Mouse (Mus musculus): Measurements from ENCODE around the gene Smad3. TPM values are rescaled to one million over a fixed set of nuclear protein-coding genes. Genes with fewer than 3 reads are reported as not detected.

Smad3 gene
- polyA plus RNA-seq, 1 experiment from 2014 or later, result 21.7 TPM

DNA sequence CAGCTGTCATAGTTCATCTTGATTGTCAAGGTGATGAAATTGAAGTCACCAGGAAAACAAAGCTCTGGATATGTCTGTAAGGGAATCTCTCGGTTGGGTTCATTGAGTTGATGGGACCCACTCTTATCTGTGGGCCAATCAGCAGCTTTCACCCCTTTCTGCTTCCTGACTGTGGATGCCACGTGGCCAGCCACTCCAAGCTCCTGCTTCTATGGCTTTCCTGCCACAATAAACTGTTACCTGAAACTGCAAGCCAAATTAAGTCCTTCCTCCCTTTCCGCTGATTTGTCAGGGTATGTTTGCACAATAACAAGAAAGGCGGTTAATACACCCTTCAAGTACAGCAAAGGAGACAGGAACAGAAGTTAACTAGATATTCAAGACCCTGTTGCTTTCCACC is 6.5 kb downstream of the Smad3 start:
- H3K36me3 ChIP-seq, result peaks cover 10% of the 10 kb centered on the region; the same call in 1 of the 2 replicates
- no peak for DNase-seq (ENCODE audit: low spot score)
- WGBS, result 87% methylated on average over 4 of the region's 4 CpGs
- no peaks in the 10 kb centered on the region for H3K9me3 ChIP-seq (replicated peaks)
- no peak overlapping the region for H3K4me3 ChIP-seq
- no peak overlapping the region for H3K27ac ChIP-seq (replicated peaks)
- peaks cover 99% of the 10 kb centered on the region for H3K4me1 ChIP-seq
- no peaks in the 10 kb centered on the region for H3K27me3 ChIP-seq (ENCODE audit: low read depth, poor library complexity, severe bottlenecking)

DNA sequence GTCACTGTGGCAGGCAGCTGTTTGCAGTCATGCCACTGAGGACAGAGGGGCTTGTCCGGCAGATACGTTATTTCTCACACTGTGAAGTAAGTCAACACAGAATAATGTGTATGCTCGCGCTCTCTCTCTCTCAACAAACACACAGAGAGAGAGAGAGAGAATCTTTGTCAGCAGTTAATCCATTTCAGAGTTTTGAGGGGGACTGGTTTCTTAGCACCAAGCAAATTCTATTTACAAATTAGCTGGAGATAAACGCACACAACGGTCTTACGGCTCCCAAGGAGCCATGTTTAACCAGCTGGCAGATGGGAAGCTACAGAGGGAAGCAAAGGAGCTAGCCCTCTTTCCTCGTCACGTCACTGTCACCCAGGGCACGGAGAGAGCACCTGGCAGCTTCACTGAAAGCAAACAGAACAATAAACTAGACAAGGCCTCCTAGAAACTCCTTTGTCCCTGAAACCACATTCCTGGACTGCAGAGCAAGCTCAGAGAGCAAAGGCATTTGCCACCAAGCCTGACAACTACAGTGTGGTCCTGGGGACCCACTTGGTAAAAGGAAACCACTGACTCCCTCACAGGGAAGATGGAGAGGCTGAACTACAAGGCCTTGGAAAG is 7.3 kb downstream of the Smad3 start:
- 47% methylated on average over 10 of the region's 10 CpGs for WGBS
- no peak for DNase-seq (ENCODE audit: low spot score)
- H3K36me3 ChIP-seq, result peaks cover 10% of the 10 kb centered on the region; the same call in 1 of the 2 replicates
- peaks cover 98% of the 10 kb centered on the region for H3K4me1 ChIP-seq
- H3K27ac ChIP-seq (replicated peaks), result peak overlapping the region; percentile 65
- H3K4me3 ChIP-seq, result peak overlapping the region; percentile 14; the same call in 1 of the 2 replicates
- H3K9me3 ChIP-seq (replicated peaks), result no peaks in the 10 kb centered on the region
- no peaks in the 10 kb centered on the region for H3K27me3 ChIP-seq (ENCODE audit: low read depth, poor library complexity, severe bottlenecking)

- WGBS, result 64% methylated on average over 15 of the region's 15 CpGs
- H3K4me1 ChIP-seq, result peaks cover 94% of the 10 kb centered on the region
- 0 out of 2 replicates have a peak overlapping the region, but pooled peaks have one; percentile 65 for H3K27ac ChIP-seq (replicated peaks)
- no peak for DNase-seq (ENCODE audit: low spot score)
- H3K9me3 ChIP-seq (replicated peaks), result no peaks in the 10 kb centered on the region
- H3K4me3 ChIP-seq, result no peak overlapping the region
- H3K27me3 ChIP-seq (ENCODE audit: low read depth, poor library complexity, severe bottlenecking), result no peaks in the 10 kb centered on the region
- H3K36me3 ChIP-seq, result peaks cover 17% of the 10 kb centered on the region
Measured at GRCm38 (mm10) chr9:63749296-63749915, 8.4 kb downstream of the Smad3 start.

GRCm38 (mm10) chr9:63747645-63748295 is 10.0 kb downstream of the Smad3 start:
- H3K4me1 ChIP-seq, result peaks cover 94% of the 10 kb centered on the region
- no peaks in the 10 kb centered on the region for H3K9me3 ChIP-seq (replicated peaks)
- no peak overlapping the region for H3K4me3 ChIP-seq
- WGBS, result 85% methylated on average over 9 of the region's 9 CpGs
- no peak for DNase-seq (ENCODE audit: low spot score)
- no peak overlapping the region for H3K27ac ChIP-seq (replicated peaks)
- H3K36me3 ChIP-seq, result peaks cover 18% of the 10 kb centered on the region
- H3K27me3 ChIP-seq (ENCODE audit: low read depth, poor library complexity, severe bottlenecking), result no peaks in the 10 kb centered on the region

DNA sequence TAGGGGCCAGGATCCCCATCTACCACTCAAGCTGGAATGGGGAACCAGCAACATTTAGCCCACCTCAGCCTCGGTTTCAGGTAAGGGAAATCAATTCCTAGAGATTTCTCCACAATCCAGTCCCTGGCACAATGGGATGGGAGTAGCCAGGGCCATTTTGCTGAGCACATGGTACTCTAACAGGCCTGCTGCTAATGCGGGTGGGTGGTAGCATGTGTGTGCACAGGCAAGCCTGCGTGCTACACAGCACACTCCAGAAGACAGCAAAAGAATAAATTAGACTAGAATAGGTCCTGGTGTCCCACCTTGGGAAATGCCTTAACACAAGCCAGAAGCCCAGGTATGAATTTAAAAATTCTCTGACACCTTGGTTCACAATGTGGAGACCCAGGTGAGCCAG is 10.8 kb downstream of the Smad3 start:
- Histone ChIP-seq H3K27me3 (ENCODE audit: low read depth, poor library complexity, severe bottlenecking) (no peaks in the 10 kb centered on the region), H3K27ac (replicated peaks) (peak overlapping the region; percentile 58; the same call in 1 of the 2 replicates), H3K4me1 (peaks cover 94% of the 10 kb centered on the region)

DNA sequence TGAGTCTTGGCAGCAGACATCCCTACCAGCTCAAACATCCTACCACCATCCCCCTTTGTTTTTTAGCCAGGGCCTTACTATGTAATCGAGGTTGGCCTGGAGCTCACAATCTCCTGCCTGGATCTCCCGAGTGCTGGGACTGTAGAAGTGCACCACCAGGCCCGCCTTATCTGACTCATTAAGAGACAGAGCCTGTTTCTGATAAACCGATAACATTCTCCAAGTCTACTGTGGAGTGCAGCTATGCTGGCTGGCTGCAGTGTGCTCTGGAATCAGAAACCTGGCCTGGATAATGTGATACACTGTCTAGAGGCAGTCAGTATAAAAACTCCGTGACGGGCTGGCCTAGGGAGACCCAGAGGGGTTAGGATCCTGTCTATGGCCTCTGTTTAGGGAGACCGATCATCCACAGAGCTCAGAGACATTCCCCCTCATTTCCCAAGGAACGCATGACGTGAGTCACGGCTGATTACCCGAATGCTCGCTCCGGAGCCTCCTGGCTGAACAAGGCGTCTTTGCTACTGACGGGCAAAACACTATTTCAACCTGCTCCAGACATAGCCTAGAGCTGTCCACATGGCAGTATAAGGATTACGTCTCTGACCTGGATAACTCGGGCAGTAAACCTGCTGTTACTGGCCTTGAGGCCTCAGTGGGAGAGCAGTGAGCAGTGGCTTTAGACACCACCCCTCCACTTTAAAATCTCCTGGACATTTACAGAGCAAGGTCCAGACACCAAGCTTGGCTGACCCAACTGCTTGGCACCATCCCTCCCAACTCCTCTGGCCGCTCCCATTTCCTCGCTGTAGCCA is 11.8 kb downstream of the Smad3 start:
- Histone ChIP-seq H3K4me1 (peaks cover 95% of the 10 kb centered on the region), H3K36me3 (peaks cover 7% of the 10 kb centered on the region), H3K9me3 (replicated peaks) (no peaks in the 10 kb centered on the region), H3K27me3 (ENCODE audit: low read depth, poor library complexity, severe bottlenecking) (no peaks in the 10 kb centered on the region), H3K4me3 (peak overlapping the region; percentile 5), H3K27ac (replicated peaks) (peak overlapping the region; percentile 58; the same call in 1 of the 2 replicates)
- DNase-seq (ENCODE audit: low spot score), result no peak
- 70% methylated on average over 19 of the region's 19 CpGs for WGBS

More for the DNA sequence above, 10.8 kb downstream of the Smad3 start:
- 94% methylated on average over 3 of the region's 3 CpGs for WGBS
- Histone ChIP-seq H3K36me3 (peaks cover 11% of the 10 kb centered on the region), H3K4me3 (no peak overlapping the region), H3K9me3 (replicated peaks) (no peaks in the 10 kb centered on the region)
- DNase-seq (ENCODE audit: low spot score), result no peak

DNA sequence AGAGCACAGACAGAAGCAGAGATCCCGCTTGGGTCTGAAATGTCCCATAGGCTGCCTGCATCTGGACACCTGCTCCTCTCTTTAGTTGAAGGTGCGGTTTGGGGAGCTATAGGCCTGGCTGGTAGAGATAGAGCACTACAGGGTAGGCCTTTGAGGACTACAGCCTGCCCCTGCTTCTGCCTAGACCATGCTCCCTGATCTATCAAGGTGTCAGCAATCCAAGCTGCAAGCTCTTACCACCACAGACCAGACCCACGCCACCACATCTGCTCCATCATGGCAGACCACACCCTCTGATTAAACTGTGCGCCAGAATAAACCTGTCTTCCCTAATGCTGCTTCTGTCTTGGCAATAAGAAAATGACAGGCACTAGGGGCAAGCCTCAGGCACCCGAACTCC is 13.2 kb downstream of the Smad3 start:
- Histone ChIP-seq H3K4me1 (peaks cover 94% of the 10 kb centered on the region), H3K27me3 (ENCODE audit: low read depth, poor library complexity, severe bottlenecking) (no peaks in the 10 kb centered on the region), H3K27ac (replicated peaks) (no peak overlapping the region)

GRCm38 (mm10) chr9:63743775-63744174 is 14.0 kb downstream of the Smad3 start:
- no peak overlapping the region for H3K27ac ChIP-seq (replicated peaks)

More for the DNA sequence above, 13.2 kb downstream of the Smad3 start:
- no peak overlapping the region for H3K4me3 ChIP-seq
- peaks cover 19% of the 10 kb centered on the region for H3K36me3 ChIP-seq
- no peak for DNase-seq (ENCODE audit: low spot score)
- 95% methylated on average over 5 of the region's 5 CpGs for WGBS
- H3K9me3 ChIP-seq (replicated peaks), result no peaks in the 10 kb centered on the region

GRCm38 (mm10) chr9:63742887-63743660 is 14.7 kb downstream of the Smad3 start:
- Histone ChIP-seq H3K36me3 (peaks cover 30% of the 10 kb centered on the region), H3K4me3 (no peak overlapping the region), H3K4me1 (peaks cover 88% of the 10 kb centered on the region), H3K27ac (replicated peaks) (peak overlapping the region; percentile 63), H3K27me3 (ENCODE audit: low read depth, poor library complexity, severe bottlenecking) (no peaks in the 10 kb centered on the region), H3K9me3 (replicated peaks) (no peaks in the 10 kb centered on the region)
- no peak for DNase-seq (ENCODE audit: low spot score)
- WGBS, result 61% methylated on average over 13 of the region's 13 CpGs

More at GRCm38 (mm10) chr9:63743775-63744174, 14.0 kb downstream of the Smad3 start:
- H3K4me1 ChIP-seq, result peaks cover 89% of the 10 kb centered on the region
- WGBS, result 90% methylated on average over 11 of the region's 11 CpGs
- H3K4me3 ChIP-seq, result no peak overlapping the region
- H3K36me3 ChIP-seq, result peaks cover 27% of the 10 kb centered on the region
- no peaks in the 10 kb centered on the region for H3K9me3 ChIP-seq (replicated peaks)
- H3K27me3 ChIP-seq (ENCODE audit: low read depth, poor library complexity, severe bottlenecking), result no peaks in the 10 kb centered on the region
- DNase-seq (ENCODE audit: low spot score), result no peak

GRCm38 (mm10) chr9:63742318-63742717 is 15.5 kb downstream of the Smad3 start:
- H3K4me1 ChIP-seq, result peaks cover 88% of the 10 kb centered on the region
- H3K36me3 ChIP-seq, result peaks cover 36% of the 10 kb centered on the region
- H3K9me3 ChIP-seq (replicated peaks), result no peaks in the 10 kb centered on the region
- no peaks in the 10 kb centered on the region for H3K27me3 ChIP-seq (ENCODE audit: low read depth, poor library complexity, severe bottlenecking)
- no peak overlapping the region for H3K4me3 ChIP-seq
- DNase-seq (ENCODE audit: low spot score), result no peak
- 71% methylated on average over 3 of the region's 3 CpGs for WGBS
- no peak overlapping the region for H3K27ac ChIP-seq (replicated peaks)

DNA sequence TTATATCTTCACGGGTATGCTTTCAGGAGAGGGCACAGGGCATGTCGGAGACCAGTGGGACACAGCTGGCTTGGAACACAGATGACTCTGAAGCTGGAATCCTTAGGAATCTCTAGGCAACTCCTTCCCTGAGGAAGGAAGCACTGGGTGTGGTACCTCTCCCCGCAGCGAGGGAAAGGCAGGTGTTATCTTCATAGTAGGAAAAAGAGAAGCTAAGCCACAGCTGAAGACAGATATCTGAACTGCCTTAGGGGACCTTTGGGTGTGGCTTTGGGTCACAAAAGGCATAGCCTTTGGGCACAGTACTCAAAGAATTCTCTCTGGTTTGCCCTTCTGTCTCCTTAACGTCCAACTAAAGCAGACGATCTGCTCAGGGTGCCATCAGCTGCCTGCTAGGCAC is 16.0 kb downstream of the Smad3 start:
- Histone ChIP-seq H3K4me3 (no peak overlapping the region), H3K27ac (replicated peaks) (no peak overlapping the region), H3K9me3 (replicated peaks) (no peaks in the 10 kb centered on the region), H3K4me1 (peaks cover 88% of the 10 kb centered on the region), H3K27me3 (ENCODE audit: low read depth, poor library complexity, severe bottlenecking) (no peaks in the 10 kb centered on the region), H3K36me3 (peaks cover 38% of the 10 kb centered on the region)
- DNase-seq (ENCODE audit: low spot score), result no peak
- WGBS, result 80% methylated on average over 6 of the region's 6 CpGs
